Mouse (Mus musculus) small intestine, adult 2 months (tissue): ENCODE measurements around the gene Vstm4.

Experiments
- CTCF ChIP-seq: fragments of 200-500 bp; IDR thresholded peaks from 2 replicates; pipeline ENCODE4 v1.5.1; 2012; ENCODE audit warnings: low read depth, mild to moderate bottlenecking, control low read depth, inconsistent platforms, low read length, moderate library complexity, mixed read lengths; ENCODE audit not compliant: insufficient replicate concordance, insufficient read length; ENCODE audit errors: extremely low read depth
- POLR2A ChIP-seq: fragments of 200-500 bp; IDR thresholded peaks from 2 replicates; pipeline ENCODE4 v1.6.1; 2012; ENCODE audit warnings: low read depth, mild to moderate bottlenecking, control low read depth, inconsistent platforms, low read length, moderate library complexity

- TF ChIP-seq CTCF (no peak), POLR2A (no peak)
Measured at GRCm38 (mm10) chr14:32816533-32816932, 40.0 kb upstream of the Vstm4 start.
